Mouse (Mus musculus) retina, postnatal 1 day (tissue): ENCODE measurements around the gene Bckdhb.
A peak's percentile ranks its signal among the peaks of the same experiment; 100 is the strongest.
"Not testable (repeated sequence)": the region's sequence is repeated elsewhere in the genome, so short reads cannot be mapped to it uniquely, and the experiment has no call there.

Experiments used
- DNase-seq: peaks from one replicate; pipeline ENCODE4 v3.0.0-alpha.2; 2012

Bckdhb gene

GRCm38 (mm10) chr9:83924878-83925687 lies at the start of gene Bckdhb:
Gene Bckdhb, plus strand, starts transcription at chr9:83925145.
- DNase-seq: peak; percentile 98

GRCm38 (mm10) chr9:83882191-83882590 lies 42.8 kb upstream of the Bckdhb start:
- DNase-seq: peak; percentile 76

DNA sequence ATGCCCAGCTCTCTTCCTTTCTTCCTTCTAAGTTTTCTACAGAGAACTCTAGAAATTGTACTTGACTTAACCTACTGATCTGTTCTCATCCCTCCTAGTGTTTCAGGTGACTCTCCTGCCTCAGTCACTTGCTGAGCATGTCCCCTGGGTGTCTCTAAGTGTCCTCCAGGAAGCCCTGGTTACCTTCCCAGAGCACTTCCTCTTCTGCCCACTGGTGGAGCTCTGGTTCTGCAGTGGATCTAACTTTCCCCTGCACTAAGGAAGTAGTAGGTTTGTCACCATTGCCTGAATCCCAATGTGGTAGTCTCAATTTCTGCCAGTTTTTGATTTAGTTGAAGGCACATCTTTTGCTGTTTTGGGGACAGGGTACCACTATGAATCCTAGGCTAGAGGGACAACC lies 38.8 kb upstream of the Bckdhb start:
- DNase-seq: no peak

DNA sequence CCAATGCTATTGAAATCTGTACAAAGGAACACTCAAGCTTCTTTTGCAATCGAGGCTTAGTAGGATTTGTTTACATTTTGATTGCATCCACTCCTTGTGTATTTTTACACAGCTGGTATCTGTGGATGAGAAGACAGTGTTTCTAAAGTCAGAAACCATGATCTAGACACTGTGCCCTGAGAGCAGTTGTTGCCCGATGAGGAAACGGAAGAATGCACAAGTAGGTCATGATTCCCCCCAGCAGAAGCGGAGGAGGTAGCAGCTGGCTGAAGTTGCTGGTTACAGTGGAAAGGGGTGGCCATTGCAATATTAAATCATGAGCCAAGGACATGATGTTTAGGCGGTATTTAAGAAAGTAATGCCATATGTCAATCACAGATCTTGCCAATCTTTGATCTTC lies 36.7 kb upstream of the Bckdhb start:
- peak; percentile 68 for DNase-seq

DNA sequence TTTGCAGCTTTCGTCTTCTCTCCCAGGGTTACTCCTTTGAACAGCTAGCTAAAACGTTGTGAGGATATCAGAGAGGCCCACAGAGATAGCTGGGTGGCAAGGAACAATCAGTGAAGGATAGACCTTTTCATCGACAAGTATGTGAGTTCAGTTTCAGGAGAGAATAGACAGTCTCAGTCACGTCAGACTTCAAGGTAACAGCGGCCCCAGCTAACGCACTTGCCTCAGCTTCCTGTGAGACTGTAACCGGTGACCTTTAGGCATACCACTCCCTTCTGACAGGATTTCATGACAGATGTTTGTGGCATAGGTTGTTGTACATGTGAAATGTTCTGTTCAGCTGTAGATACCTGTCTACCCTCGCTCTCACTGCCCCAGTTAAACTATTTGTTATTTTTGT lies 31.9 kb upstream of the Bckdhb start:
- DNase-seq: no peak

- DNase-seq: no peak
Observed at GRCm38 (mm10) chr9:83893767-83894330, 31.1 kb upstream of the Bckdhb start.

DNA sequence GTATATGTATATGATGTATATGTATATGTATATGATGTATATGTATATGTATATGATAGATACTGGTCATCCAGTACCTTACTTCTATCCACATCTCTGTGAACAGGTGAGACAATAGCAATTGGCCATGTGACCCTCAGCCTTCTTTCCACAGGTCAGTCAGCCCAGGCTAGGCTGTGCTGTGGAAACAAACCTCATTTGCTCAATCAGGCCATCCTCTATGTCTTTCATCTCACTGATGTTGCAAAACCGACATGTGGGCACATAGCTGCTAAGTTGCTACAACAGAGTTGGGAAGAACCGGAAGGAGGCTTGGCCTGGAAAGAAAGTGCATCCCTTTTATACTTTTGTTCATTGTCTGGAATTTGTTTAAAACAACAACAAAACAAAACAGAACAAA lies 22.9 kb upstream of the Bckdhb start:
- DNase-seq: no peak

DNA sequence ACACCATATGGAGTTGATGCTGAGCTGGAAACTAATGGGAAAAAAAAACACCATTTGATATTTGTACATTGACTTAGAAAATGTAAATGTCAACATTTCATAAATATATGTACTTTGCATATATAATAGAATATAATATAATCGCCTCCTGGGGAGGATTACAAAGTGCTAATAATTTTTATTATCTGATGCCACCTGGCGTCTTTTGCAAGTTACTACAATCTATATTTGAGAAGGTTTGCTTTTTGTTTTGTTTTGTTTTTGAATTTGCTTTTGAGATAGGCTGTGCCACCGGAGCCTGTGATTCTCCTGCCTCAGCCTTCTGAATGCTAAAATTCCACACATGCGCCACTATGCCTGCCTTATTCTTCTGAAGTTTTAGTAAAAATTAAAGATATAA lies 19.1 kb upstream of the Bckdhb start:
- DNase-seq: peak; percentile 20

GRCm38 (mm10) chr9:83907017-83907416 lies 17.9 kb upstream of the Bckdhb start:
- DNase-seq: no peak

GRCm38 (mm10) chr9:83909836-83910235 lies 15.1 kb upstream of the Bckdhb start:
- DNase-seq: no peak

GRCm38 (mm10) chr9:83910926-83911325 lies 14.0 kb upstream of the Bckdhb start:
- DNase-seq: peak; percentile 54

DNA sequence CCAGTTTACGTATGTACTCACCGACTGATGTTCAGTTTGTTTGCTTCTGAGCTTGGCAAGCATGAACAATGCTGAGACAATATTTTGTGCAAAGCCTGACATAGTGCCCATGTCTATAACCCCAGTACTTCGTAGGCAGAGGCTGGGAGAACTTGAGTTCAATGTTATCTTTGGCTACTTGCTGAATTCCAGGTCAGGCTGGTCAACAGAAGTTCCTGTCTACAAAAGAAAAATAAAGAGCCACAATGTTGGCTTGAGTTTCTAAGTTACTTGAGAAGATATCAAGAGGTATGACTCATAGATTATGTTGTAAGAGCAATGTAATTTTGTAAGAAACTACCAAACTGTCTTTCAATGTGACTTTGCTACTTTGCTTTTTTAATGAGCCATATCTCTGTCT lies 2.9 kb upstream of the Bckdhb start:
- DNase-seq: no peak

DNA sequence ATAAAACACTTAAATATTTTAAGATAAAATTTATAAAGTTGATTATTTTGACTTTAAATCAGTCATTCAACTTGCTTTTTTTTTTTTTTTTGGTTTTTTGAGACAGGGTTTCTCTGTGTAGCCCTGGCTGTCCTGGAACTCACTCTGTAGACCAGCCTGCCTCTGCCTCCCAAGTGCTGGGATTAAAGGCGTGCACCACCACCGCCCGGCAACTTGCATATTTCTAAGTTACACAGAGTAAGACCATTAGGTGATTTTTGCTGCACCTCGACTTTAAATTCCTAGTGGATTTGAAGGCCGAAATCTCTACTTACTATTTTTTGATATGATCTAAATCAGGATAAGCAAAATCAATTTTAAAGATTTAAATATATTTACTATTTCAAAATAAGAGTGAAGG lies 589 bp upstream of the Bckdhb start:
- no peak for DNase-seq

GRCm38 (mm10) chr9:83925688-83926041 lies 720 bp downstream of the Bckdhb start:
- DNase-seq: no peak

DNA sequence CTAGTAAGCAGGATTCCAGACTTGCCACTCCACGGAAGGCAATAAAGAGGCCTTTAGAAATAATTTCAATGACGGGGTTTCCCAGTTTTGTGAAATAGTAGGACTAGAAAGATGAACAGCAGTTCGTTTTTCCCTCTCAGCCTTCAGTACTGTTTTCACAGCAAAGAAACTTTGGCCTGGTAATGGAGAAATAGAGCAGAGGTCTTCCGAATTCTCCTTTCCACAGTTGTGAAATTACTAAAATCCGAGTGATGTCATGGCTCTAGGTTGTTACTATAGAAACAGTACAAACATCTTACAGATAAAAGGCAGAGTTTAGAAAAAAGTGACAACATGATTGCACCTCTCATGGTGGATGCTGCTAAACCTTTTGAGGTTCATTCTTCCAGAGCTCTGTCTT lies 1.4 kb downstream of the Bckdhb start:
- DNase-seq: no peak

- DNase-seq: not testable (repeated sequence)
Observed at GRCm38 (mm10) chr9:83939501-83939900, 14.6 kb downstream of the Bckdhb start.

DNA sequence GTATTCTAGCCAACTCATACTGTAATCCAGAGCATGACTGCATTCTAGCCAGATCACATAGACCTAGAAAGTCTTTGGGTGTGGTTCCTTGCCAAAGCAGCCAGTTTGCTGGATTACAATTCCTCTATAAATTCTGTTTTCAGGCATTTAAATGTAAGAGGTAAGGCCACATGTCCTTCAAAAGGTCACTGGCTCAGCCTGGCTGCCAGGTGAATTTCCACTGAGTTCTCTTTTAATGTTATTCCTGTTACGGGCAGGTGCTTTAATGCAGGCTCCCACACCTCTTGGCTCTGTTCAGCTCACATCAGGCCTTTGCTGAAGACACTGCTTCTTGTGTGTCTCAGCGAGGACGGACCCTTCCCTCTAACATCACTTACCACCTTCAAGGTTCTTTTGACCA lies 15.1 kb downstream of the Bckdhb start:
- no peak for DNase-seq

- DNase-seq: no peak
Observed at GRCm38 (mm10) chr9:83940537-83941363, 15.8 kb downstream of the Bckdhb start.

GRCm38 (mm10) chr9:83951336-83951735 lies 26.4 kb downstream of the Bckdhb start:
- DNase-seq: no peak

- DNase-seq: peak; percentile 82
Observed at GRCm38 (mm10) chr9:83956632-83957314, 31.8 kb downstream of the Bckdhb start.

DNA sequence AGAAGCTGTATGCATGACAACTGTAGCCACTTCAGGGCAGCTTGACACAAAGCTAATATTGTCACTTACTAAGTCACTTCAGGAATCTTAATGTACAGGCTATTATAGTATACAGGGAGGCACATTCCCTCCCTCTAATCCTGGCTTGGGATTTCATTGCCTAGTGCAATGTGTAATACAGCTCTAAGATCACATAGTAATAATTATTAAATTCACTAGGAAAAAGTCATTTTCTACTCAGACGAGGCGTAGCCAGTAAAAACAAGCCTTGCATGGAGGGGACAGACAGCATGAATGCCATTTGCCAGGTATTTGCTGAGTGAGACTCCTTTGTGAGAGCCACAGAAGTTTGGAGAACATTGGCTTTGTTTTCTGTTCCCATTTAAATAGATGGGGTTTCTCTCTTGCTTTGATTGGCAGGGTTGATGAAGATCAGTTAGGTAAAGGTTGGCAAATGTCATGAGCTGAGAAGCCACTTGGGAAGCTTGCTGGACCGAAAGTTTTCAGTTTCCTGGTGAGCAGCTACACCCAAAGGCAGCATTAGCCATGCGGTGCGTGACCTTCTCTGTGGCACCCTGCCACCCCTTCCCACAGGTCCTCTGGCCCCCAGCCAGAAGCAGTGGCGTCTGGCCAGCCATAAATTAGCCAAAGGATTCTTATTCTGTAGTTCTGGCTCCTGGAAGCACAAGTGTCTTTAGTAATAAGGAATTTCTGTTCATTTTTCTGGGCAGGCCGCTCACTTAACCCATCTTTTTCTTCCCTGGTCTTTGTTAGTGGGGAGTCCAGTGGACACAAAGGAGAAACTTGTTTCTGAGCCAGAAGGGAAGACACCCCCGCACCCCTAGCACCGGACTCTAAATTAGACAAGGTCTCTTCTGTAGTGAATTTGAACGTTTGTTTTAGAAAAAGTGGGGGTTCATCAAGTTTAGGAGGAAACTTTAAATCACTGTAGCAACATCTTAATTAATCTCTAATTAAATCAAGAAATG lies 37.4 kb downstream of the Bckdhb start:
- peak; percentile 43 for DNase-seq

GRCm38 (mm10) chr9:83963296-83963695 lies 38.4 kb downstream of the Bckdhb start:
- no peak for DNase-seq
